Mouse (Mus musculus) embryo, embryonic 11 days (tissue): ENCODE measurements around the gene Frk.
"Not testable (repeated sequence)": the region's sequence is repeated elsewhere in the genome, so short reads cannot be mapped to it uniquely, and the experiment has no call there.

Experiments
- DNase-seq: peaks from one replicate; pipeline ENCODE4 v3.0.0-alpha.2; 2015

The Frk gene

GRCm38 (mm10) chr10:34617216-34617615, 134.0 kb downstream of the Frk start:
- DNase-seq = peak; percentile 31

- peak; percentile 0 for DNase-seq
Observed at GRCm38 (mm10) chr10:34618490-34618889, 135.3 kb downstream of the Frk start.

- DNase-seq = not testable (repeated sequence)
Observed at GRCm38 (mm10) chr10:34620540-34620939, 137.3 kb downstream of the Frk start.

GRCm38 (mm10) chr10:34638245-34638644, 155.0 kb downstream of the Frk start:
- DNase-seq = no peak
